Mouse (Mus musculus) testis, postnatal 10 days (tissue): ENCODE data around the gene Plxna4.
A peak's percentile ranks its signal among the peaks of the same experiment; 100 is the strongest.

Experiments
- DNase-seq: peaks from one replicate; pipeline ENCODE4 v3.0.0; 2021; ENCODE audit warnings: low spot score

Plxna4 gene

DNA sequence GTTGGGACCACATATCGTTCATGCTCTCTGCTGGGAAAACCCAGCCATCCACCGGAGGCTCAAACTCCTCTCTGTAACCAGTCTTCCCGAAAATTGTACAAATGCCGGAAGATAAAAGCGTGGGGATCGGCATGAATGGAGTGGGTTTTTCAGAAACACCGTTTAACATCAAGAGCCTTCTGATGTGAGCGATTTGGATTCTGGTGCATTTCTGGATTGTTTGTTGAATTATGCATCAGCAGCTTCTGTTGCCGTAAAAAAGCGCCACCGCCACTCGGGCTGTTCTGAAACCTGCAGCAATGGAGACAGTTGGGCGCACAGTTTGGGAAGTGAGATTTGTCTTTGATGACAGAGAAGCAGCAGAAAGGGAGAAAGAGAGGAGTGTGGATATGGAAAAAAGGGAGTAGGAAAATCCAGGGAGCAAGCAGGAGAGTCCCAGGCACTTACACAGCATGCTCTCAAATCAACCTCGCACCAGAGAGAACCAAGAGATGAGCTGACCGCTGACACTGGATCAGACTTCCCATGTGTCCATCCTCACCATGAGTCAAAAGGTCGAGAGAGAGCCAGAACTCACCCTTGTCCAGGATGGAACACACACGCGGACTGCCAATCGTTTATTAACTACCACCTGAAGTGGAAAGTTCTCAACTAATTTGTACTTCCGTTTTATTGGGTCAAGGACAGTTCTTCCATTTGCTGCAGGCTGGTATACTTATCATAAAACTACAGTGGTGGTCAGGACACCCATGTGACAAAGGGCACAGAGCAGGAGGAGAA lies 181.5 kb downstream of the Plxna4 start:
- no peak for DNase-seq

- no peak for DNase-seq
Measured at GRCm38 (mm10) chr6:32402560-32403235, 185.3 kb downstream of the Plxna4 start.

- no peak for DNase-seq
Measured at GRCm38 (mm10) chr6:32398261-32398660, 189.7 kb downstream of the Plxna4 start.

DNA sequence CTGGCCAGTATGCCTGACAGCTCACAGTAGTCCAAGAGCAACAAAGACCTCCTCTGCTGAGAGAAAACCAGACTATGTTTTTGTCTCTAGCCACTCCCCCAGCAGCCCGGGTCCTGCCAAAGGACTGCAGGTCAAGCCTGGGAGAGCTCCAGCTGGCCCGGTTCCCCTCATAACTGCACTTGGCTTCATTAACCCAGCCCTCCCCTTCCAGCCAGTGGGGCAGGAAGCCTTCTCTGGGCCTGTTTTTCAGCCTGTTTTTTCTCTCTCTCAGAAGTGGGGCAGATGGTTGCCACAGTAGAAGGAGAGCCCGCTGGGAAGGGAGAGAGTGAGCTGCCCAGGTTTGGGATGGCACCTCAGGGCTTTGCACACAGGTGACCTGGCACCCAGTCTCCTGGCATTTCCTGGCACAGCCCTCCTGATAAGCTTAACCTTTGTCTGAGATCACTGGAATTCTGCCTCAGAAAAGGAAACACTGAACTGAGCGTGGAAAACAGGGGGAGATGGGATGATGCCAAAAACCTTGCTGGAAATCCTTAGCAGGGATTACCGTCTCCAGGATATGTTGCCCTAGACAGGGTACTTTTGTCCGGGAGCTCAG lies 190.8 kb downstream of the Plxna4 start:
- peak; percentile 87 for DNase-seq

DNA sequence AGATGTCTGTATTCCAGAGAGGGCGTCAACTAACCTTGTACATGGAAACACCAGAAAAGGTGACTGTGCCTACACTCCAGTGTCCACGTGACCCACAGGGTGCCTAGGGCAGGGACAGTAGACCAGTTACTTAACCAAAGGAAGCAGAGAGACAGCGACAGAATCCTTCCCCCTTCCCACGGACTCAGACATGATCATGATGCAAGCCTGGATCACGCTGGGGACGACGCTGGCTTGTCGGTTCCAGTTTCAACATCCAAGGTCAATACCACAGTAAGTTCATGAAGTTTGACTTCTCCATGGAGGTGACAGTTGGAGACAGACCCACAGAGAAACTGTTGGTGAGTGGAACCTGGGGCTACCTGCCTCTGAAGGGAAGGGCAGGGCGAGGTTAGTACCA lies 192.6 kb downstream of the Plxna4 start:
- no peak for DNase-seq

DNA sequence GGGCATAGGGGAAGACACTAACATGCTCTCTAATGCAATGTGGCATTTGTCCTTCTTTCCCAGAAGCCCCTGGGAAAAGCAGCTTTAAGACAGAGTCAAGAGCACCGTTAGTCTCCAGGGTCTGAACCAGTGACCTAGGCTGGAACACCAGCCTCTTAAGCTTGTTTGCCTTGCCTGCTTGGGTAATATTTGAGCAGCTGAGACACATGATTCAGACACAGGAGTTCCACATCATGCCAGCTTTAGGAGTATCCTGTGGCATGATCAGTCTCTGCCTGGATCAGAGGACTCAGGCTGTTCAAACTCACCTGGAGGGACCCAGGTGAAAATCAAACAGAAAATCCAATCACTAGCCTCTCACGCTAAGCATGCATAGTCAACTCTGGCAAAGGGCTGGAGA lies 195.7 kb downstream of the Plxna4 start:
- no peak for DNase-seq

GRCm38 (mm10) chr6:32388276-32388675 lies 199.7 kb downstream of the Plxna4 start:
- peak; percentile 45 for DNase-seq

GRCm38 (mm10) chr6:32386915-32387314 lies 201.1 kb downstream of the Plxna4 start:
- no peak for DNase-seq

- DNase-seq: no peak
Measured at GRCm38 (mm10) chr6:32384937-32385336, 203.1 kb downstream of the Plxna4 start.

GRCm38 (mm10) chr6:32384423-32384822 lies 203.6 kb downstream of the Plxna4 start:
- DNase-seq: no peak

DNA sequence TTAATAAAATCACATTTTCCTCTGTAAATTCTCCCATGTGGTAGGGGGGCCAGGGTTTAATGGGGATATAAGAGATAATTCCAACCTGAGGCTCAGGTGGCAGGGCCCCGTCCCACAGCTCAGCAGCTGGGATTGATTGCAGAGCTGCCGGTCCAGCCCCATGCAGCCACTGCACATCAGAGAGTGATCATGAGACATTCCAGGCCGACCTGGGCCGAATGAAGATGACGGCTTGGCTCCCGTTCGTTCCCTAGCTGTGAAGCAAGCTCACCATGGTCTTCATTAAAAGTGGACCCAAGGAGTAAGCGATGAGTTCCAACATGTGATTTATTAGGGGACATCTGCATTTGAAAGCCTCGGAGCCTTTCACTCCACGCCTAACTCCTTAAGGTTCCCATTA lies 206.5 kb downstream of the Plxna4 start:
- DNase-seq: no peak

DNA sequence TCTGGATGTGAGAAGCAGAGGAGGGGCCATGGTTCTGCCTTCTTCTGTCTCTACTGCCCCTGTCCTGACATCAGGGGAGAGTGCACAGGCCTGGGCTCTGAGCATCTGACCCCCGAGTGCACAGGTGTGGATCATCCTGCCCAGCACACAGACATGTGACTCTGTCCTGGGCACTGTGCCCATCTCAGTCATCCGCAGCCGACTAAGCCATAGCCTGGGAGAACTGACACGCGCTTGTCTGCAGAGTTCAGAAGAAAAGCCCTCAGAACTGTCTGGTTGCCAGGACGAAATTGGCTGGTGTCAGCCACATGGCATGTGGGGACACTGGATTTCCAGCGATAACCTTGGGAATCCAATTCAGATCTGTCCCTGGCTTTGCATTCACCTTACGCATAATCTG lies 210.8 kb downstream of the Plxna4 start:
- peak; percentile 62 for DNase-seq

- no peak for DNase-seq
Measured at GRCm38 (mm10) chr6:32373931-32374361, 214.0 kb downstream of the Plxna4 start.

DNA sequence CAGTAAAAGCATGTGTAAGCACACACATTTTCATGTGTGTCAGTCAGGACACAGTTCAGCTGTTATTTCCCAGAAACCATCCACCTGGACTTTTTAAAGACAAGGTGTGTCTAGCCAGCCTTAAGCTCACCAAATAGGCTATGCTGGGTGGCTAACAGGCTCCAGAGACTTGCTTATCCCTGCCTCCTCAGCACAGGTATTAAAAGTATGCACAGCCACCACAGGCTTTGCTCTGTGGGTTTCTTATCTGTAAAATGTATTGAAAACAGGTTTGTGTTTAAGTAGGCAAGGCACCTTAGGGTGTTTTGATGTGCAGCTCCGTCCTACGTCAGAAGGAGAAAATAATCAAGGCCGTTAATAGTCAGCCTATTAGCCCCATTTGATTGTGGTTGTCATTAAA lies 218.9 kb downstream of the Plxna4 start:
- DNase-seq: no peak

- no peak for DNase-seq
Measured at GRCm38 (mm10) chr6:32368408-32368807, 219.6 kb downstream of the Plxna4 start.

DNA sequence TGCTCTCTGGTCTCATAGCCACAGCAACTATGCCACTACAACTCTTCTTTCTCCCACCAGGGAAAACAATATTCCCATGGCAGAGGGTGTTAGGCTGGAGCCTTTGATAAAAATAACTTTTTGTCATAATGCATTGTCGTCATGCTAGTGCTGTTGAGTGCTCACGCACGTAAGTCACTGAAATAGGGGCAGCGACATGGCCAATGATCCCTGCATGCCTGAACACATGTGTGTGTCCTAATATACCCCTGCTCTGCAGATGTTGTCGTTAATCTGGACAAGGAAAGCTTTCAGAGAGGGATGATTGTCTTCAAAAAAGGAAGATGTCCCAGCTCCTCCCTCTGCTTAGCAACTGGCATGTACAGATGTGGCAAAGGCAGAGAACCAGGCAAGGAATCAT lies 223.1 kb downstream of the Plxna4 start:
- DNase-seq: no peak

DNA sequence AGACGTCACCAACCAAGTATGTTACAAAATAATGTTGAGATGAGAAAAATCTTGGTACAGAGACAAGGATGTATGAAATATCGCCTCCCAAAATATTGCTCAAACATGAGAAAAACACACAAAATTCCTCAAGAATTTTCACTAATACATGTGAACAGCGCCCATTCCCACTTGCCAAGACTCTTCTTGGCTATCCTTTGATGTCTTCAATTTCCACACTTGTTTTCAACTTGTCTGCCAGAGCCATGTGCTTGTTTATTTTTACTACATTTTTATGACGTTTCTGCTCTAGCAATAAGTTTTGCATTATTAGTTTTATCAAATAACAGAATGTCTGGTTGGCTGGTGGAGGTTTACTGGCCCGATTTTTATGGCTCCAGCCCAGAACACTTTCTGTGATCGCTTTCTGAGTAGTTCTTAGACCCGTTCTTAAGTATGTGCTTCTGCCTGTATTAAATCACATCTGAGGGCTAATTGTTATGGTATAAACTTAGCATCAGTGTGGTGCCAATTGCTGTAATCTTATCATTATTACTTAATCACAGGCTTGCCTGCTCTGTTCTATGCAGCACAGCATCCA lies 224.4 kb downstream of the Plxna4 start:
- DNase-seq: no peak

- DNase-seq: no peak
Measured at GRCm38 (mm10) chr6:32362421-32362820, 225.6 kb downstream of the Plxna4 start.

DNA sequence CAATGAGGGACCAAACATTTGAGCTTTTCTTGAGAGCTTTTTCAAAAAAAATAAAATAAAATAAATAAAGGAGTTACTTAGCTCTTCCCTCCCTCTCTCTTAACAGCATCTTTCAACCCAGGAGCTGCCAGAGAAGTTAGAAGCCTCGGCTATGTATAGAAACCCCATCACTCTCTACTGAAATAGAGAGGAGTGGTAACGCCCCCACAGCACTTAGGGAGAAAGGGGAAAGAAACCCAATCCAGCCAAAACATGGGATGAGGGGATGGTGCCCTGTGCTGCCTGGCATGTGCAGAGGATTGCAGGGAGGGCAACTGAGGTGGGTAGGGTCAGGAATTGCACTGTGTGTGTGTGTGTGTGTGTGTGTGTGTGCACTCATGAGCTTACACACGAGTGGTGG lies 228.3 kb downstream of the Plxna4 start:
- no peak for DNase-seq

- DNase-seq: no peak
Measured at GRCm38 (mm10) chr6:32357497-32357896, 230.5 kb downstream of the Plxna4 start.

GRCm38 (mm10) chr6:32355559-32355958 lies 232.4 kb downstream of the Plxna4 start:
- no peak for DNase-seq

DNA sequence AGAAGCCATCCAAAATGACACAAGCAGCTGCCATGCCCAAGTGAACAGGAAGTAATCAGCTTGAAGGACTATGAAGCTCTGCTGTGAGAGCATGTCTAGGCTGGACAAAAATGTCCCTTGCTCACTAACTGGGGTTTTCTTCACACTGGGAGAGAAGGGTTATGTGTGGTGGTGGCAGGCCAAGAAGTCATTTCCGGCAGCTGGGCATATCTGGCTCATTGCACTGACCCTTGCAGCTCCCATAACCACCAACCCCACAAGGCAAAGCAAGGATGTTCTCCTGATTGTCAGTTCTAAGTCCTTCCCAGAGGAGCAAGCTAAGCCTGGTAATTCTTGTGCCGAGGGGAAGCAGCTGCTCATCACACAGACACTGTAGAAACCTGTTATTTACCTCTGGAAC lies 239.0 kb downstream of the Plxna4 start:
- DNase-seq: no peak

DNA sequence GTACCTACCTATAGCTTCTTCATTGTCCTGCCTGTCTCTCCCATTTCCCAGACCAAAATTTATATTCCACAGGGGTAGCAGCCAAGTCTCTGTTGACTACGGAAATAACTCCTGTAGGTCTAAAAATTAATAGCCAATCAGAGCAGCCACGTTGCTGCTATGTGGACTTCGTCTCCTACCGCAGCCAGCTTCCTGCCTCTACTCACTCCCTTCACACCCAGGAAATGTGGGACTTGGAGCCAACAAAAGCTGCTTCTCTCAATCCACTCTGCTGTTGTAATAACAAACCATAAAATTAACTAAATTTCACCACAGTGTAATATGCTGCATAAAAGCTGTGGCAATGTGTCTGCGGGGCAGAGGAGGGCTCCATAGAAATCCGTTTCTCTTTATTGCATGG lies 239.9 kb downstream of the Plxna4 start:
- DNase-seq: no peak
